Mouse (Mus musculus) testis, adult 2 months (tissue): ENCODE measurements at regions not wholly inside any gene's neighbourhood (a gene's known extent, or its start where the extent isn't known, plus 50 kb on each side); places are given as distances from the start of the nearest gene placed in this dataset.
A peak's percentile ranks its signal among the peaks of the same experiment; 100 is the strongest.

Experiments
- H3K27ac ChIP-seq: fragments of 200-500 bp; 2 replicates; pipeline ENCODE4 v1.5.1; 2012; ENCODE audit warnings: low read depth, low read length; ENCODE audit not compliant: control insufficient read depth, insufficient read depth
- H3K27me3 ChIP-seq: fragments of 200-500 bp; 2 replicates; pipeline ENCODE4 v1.6.1; 2012; ENCODE audit warnings: mild to moderate bottlenecking, low read length, moderate library complexity; ENCODE audit not compliant: control insufficient read depth, insufficient read depth
- H3K36me3 ChIP-seq: fragments of 200-500 bp; 2 replicates; pipeline ENCODE4 v1.6.1; 2012; ENCODE audit warnings: mild to moderate bottlenecking, low read length; ENCODE audit not compliant: control insufficient read depth, insufficient read depth
- H3K4me1 ChIP-seq: fragments of 200-500 bp; 2 replicates; pipeline ENCODE4 v1.6.1; 2012; ENCODE audit warnings: low read length; ENCODE audit not compliant: control insufficient read depth, insufficient read depth
- H3K4me3 ChIP-seq: fragments of 200-500 bp; 2 replicates; pipeline ENCODE4 v1.5.1; 2012; ENCODE audit warnings: low read depth, mild to moderate bottlenecking, low read length, moderate library complexity, mixed read lengths; ENCODE audit not compliant: control insufficient read depth
- CTCF ChIP-seq: fragments of 200-500 bp; IDR thresholded peaks from 2 replicates; pipeline ENCODE4 v1.5.1; 2012; ENCODE audit warnings: low read depth, mild to moderate bottlenecking, inconsistent platforms, low read length, moderate library complexity; ENCODE audit not compliant: control insufficient read depth, insufficient read depth, insufficient replicate concordance
- POLR2A ChIP-seq: fragments of 200-500 bp; IDR thresholded peaks from 2 replicates; pipeline ENCODE4 v1.6.1; 2012; ENCODE audit warnings: low read depth, mild to moderate bottlenecking, inconsistent platforms, low read length, moderate library complexity; ENCODE audit not compliant: control insufficient read depth

DNA sequence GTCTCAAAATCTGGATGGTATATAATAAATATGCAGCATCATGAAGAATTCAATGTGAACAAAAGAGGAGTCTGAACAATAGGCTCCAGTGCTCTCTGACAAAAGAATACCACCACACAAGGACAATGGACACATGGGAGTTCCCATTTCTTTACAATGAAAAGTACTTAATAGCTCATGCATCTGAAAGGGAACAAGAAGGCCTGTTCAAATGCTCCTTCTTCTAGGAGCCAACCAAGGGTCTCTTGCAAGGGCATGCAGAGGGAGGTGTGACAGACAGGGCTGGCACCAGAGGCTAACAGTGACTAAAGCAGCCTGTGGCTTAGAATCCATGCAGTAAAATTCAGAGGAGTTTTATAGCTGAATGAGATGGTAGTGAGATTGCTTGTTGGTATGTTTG is 524.5 kb downstream of the Tox3 start:
- Histone ChIP-seq H3K4me1 (no peaks in the 10 kb centered on the region), H3K36me3 (no peaks in the 10 kb centered on the region), H3K4me3 (no peak overlapping the region), H3K27me3 (no peaks in the 10 kb centered on the region), H3K27ac (no peak overlapping the region)
- TF ChIP-seq CTCF (no peak), POLR2A (no peak)

DNA sequence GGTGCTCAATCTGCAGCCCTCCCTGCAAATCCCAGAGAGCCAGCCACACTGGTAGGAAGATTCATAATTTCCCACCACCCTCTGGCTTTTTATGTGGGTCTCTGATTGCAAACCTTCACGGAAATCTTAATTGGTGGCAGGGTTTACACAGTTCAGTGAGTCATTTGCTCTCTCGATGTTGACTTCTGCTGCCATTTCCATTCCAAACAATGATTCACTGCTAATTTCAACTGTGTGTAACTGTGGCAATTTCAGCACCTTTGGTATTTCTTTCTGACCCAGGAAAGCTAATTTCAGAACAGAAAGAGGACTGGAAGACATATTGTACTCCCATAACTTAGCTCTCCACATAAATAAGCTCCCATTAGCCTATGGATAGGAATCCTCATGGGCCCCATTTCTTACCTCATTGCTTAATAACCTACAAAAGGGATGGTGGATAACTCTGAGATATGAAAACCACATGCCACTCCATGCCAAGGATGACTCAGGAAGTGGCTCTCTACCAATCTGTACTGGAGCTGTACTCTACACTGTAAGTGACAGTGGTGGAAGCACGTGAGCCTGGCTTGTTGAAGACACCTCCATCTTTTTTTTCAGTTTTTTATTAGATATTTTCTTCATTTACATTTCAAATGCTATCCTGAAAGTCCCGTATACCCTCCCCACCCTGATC is 536.0 kb downstream of the Tox3 start:
- TF ChIP-seq POLR2A (no peak), CTCF (no peak)
- Histone ChIP-seq H3K36me3 (no peaks in the 10 kb centered on the region), H3K4me1 (no peaks in the 10 kb centered on the region), H3K27ac (no peak overlapping the region), H3K27me3 (no peaks in the 10 kb centered on the region), H3K4me3 (no peak overlapping the region)

DNA sequence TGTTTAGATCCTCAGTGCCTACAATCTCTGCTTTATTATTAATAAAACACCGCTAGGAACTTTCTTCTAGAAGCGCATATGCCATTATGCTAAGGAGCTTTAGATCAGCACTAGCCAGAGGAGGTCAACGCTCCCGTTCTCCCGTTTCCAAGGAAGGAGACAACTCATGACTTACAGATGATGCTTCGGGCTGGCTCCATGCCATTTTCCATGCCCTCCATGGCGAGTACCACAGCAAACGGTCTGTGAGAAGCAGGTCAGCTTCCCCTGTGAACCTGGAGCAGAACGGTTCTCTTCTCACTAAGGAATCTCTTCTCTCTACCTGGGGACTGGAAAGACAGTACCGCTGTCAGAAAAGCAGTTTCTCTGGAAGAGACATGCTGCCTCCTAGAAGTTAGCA is 559.8 kb downstream of the Tox3 start:
- H3K4me3 ChIP-seq, result no peak overlapping the region
- peaks cover 5% of the 10 kb centered on the region for H3K4me1 ChIP-seq
- no peak for TF ChIP-seq CTCF
- TF ChIP-seq POLR2A, result no peak
- H3K27ac ChIP-seq, result no peak overlapping the region
- no peaks in the 10 kb centered on the region for H3K36me3 ChIP-seq
- H3K27me3 ChIP-seq, result no peaks in the 10 kb centered on the region

DNA sequence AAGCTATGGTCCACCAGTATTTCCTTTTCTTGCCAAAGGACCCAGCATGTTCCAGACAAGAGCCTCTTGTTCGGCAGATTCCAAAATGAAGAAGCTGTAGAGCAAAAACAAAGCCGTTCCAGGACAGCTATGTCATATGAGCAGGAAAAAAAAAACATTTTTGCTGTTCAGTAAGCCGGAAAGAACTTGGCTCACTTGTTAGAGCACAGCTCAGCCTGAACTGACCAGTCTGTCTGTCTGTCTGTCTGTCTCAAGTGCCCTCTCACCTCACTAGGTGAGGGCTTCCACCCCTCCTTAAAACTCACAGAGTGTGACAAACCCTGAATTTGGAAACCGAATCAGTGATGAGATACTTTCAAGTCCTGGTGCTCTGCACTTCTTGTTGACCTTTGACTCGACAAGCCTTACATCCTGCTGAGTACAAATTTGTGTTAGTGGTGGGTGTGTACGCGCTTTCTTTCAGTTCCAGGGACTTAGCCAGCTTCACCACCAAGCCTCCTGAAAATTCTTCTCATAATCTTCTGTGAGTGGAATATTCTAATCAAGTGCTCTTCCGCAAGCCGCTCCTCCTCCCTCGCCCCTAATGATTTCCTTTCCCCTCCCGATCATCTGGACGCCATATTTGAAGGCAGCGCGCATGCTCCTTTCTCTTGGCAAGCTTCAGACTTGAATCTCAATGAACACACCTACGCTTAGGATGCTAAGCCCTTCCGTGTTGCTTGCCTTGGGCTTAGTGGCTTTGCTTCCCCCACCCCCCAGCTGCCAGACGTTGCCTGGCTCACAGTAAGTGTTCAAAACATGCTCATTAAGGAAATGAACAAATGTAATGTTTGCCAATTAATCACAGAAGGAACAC is 560.9 kb downstream of the Tox3 start:
- Histone ChIP-seq H3K4me1 (peaks cover 5% of the 10 kb centered on the region), H3K27me3 (no peaks in the 10 kb centered on the region), H3K4me3 (peak overlapping the region; percentile 29; the same call in 1 of the 2 replicates), H3K27ac (no peak overlapping the region), H3K36me3 (no peaks in the 10 kb centered on the region)
- TF ChIP-seq POLR2A (no peak), CTCF (no peak)

DNA sequence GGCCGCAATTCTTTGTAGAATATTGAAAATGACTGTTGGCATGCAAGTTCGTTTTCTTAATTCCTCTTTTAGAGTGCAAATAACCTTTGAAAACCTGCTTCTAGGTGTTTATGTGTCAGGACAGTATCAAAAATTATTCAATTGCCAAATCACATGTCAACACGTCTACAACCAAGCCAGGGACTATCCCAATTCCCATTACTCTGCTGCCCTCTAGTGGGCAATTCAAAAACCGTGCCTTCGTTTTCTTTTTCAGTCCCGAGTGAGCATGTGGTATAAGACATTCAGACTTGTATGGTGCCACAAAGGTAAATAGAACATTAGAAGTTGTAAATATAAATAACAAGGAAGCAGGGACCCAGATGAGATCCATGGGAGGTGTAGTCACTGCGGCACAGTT is 563.1 kb downstream of the Tox3 start:
- Histone ChIP-seq H3K27ac (no peak overlapping the region), H3K27me3 (no peaks in the 10 kb centered on the region), H3K4me1 (peaks cover 5% of the 10 kb centered on the region), H3K4me3 (no peak overlapping the region), H3K36me3 (no peaks in the 10 kb centered on the region)
- TF ChIP-seq CTCF, result no peak; the same call in 1 of the 2 replicates
- no peak for TF ChIP-seq POLR2A

DNA sequence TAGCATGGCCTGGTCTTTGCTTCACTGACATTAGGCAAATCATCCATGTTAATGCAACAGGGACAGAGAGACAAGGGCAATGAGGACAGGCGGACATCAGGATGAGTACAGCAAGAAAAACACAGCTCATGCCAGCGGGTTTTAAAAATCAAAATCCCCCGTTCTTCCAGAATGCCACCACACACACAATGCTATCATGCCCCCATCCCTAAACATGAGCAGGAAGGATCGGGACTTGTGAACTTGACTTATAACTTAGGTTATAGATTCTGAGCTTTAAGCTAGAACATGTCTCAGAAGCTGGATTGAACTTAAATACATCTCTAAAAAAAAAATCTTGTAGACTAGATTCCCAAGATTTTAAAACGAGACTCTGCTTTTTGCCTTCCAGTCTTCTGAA is 564.8 kb downstream of the Tox3 start:
- H3K36me3 ChIP-seq, result no peaks in the 10 kb centered on the region
- H3K27me3 ChIP-seq, result no peaks in the 10 kb centered on the region
- no peak for TF ChIP-seq CTCF
- H3K27ac ChIP-seq, result no peak overlapping the region
- no peak overlapping the region for H3K4me3 ChIP-seq
- H3K4me1 ChIP-seq, result peaks cover 5% of the 10 kb centered on the region

DNA sequence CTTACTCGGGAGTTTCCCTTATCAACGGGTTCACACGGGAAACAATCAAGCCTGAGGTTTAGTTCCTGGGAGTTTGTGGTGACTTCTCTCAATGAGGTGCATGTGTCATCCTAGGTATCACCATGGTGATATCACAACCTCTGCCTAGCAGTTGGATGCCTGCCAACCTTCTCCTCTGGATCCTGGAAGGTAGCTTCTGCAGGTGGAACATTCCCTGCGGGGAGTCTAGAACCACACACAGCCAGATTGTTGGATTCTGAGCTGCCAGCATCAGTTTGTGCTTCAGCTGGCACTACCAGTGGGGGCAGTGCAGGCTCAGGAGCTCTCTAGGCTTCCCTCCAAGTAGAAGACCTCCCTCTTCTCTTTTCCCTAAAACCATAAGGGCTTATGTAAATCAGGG is 581.8 kb downstream of the Tox3 start:
- TF ChIP-seq POLR2A (no peak), CTCF (no peak)
- H3K27ac ChIP-seq, result no peak overlapping the region
- no peak overlapping the region for H3K4me3 ChIP-seq
- H3K4me1 ChIP-seq, result no peaks in the 10 kb centered on the region
- no peaks in the 10 kb centered on the region for H3K36me3 ChIP-seq
- H3K27me3 ChIP-seq, result no peaks in the 10 kb centered on the region
